Mouse (Mus musculus) layer of hippocampus, adult 8-10 months (tissue): ENCODE data around the gene Dock10. TPM values are rescaled to one million over a fixed set of nuclear protein-coding genes. Genes with fewer than 3 reads are reported as not detected.

ENCODE experiments used
- DNase-seq, 2 experiments: peaks; one replicate each; pipeline ENCODE4 v3.0.0; 2022; ENCODE audit warnings: low spot score in 2 of 2
- total RNA-seq, 4 experiments: library from RNA; stranded (reverse); gene quantifications; 2 replicates each; pipeline ENCODE4 v1.2.4; 2022

Dock10 gene
- total RNA-seq, 4 experiments from 2014 or later: 76.7 to 93.2 (median 85.1) TPM

DNA sequence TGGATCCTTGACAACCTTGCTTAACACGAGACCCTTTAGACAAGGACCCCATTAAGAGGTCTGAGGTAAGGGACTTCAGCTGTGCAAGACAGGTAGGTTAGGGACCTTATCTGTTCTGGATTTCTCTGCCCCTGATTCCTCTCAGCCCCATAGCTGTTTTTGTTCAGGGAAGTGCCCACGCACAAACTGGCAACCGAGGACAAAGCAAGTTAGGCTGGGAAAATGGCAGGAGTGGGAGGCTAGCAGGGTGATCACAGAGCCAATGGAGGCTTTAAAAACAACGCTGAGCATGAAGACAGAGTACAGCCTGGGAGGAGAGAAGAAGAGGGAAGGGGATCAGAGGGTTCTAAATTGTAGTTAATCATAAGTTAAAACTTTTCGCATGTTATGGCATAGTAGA lies 141.7 kb downstream of the Dock10 start:
- peak; percentile 38 to 40 for DNase-seq

DNA sequence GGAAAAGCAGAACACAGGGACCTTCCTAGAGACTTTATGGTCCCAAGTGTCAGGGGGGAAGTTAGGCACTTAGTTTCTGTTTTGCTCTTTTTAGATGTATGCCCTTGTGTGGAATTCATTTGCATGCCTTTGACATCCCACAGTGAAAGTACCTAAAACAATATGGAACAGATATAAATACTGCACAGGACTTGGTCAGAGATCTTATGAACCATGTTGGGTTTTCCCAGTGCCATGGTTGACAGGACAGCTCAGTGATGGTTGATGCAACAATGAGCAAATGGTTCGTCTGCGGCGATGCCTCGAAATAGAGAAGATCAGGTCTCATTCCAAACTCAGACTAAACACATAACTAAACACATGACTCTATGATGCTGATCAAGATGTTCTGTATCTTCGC lies 143.6 kb downstream of the Dock10 start:
- DNase-seq: no peak

- no peak for DNase-seq
These were observed 144.8 kb downstream of the Dock10 start for GRCm38 (mm10) chr1:80613395-80614011.

- DNase-seq: no peak
These were observed 150.8 kb downstream of the Dock10 start for GRCm38 (mm10) chr1:80607546-80607945.

DNA sequence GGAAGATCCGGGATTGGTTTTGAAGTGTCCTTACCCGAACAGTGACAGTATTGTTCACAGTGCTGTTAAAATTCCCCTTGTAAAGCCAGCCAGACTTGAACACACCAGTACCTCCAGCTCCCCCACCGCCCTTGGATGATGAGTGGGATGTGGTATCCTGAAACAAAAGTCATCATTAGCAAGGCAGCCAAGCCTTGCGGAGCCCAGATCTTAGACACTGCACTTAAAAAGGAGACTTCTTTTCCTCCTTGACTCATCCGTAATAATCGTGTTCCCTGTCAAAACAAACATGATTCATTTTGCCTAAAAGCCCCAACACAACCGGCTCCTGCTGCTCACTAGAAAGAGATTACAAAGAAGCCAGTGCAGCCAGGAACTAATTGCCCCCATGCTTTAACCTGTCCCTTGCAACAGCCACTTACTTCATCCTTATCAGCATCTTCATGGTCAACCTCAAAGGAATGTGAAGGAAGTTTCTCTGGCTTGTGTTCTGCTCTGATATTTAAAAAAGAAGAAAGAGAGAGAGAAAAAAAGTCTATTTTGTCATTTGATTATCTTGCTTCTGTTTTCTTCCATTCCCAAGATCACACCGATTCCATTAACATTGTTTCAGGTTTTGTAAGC lies 152.1 kb downstream of the Dock10 start:
- peak; percentile 31 to 37 for DNase-seq

- DNase-seq: no peak
These were observed 154.0 kb downstream of the Dock10 start for GRCm38 (mm10) chr1:80604332-80604731.

- DNase-seq: no peak
These were observed 155.2 kb downstream of the Dock10 start for GRCm38 (mm10) chr1:80603081-80603480.

- DNase-seq: peak in 1 of 2 experiments; percentile 14
These were observed 175.0 kb downstream of the Dock10 start for GRCm38 (mm10) chr1:80583281-80583680.

- peak; percentile 60 to 66 for DNase-seq
These were observed 176.1 kb downstream of the Dock10 start for GRCm38 (mm10) chr1:80582186-80582585.

- DNase-seq: no peak
These were observed 181.4 kb downstream of the Dock10 start for GRCm38 (mm10) chr1:80576898-80577297.

GRCm38 (mm10) chr1:80556446-80556845 lies 201.9 kb downstream of the Dock10 start:
- no peak for DNase-seq

- DNase-seq: no peak
These were observed 216.8 kb downstream of the Dock10 start for GRCm38 (mm10) chr1:80541522-80541921.

DNA sequence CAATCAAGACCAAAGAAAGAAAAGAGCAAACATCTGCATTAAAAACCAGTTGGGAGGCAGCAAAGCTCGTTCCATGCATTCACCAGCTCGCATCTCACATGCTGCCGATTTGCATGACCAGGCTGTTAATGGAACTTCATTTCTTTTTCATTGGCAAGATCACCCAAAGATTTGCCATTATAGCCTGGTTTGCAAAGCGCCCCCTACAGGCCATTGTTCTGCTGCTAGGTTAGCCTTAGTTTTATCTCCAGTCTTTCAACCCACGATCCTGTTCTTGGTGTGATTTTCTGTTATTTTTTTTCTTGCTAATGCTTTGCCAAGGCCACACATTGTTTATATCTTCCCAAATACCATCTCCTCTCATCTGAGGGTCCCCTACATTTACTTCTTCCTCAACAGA lies 236.1 kb downstream of the Dock10 start:
- DNase-seq: no peak

- no peak for DNase-seq
These were observed 237.9 kb downstream of the Dock10 start for GRCm38 (mm10) chr1:80520456-80520855.

DNA sequence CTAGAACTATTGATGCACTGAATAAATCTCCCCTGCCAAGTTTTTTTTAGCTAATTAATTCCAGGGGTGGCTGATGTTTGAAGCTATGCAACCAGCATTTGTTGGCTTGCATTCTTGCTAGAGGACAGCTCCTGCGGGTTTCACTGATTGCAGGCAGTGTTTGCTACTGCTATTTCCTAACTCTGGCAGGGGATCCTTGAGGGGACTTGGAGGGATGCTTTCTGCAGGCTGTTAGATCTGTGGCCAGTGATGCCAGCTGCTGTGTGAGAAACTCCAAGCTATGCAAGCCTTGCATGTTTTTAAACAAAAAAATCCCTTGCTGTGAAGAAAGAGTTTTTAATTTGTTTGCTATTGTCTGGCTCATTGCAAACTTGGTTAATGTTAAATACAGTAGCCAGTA lies 238.4 kb downstream of the Dock10 start:
- no peak for DNase-seq

GRCm38 (mm10) chr1:80515836-80516235 lies 242.5 kb downstream of the Dock10 start:
- DNase-seq: no peak

DNA sequence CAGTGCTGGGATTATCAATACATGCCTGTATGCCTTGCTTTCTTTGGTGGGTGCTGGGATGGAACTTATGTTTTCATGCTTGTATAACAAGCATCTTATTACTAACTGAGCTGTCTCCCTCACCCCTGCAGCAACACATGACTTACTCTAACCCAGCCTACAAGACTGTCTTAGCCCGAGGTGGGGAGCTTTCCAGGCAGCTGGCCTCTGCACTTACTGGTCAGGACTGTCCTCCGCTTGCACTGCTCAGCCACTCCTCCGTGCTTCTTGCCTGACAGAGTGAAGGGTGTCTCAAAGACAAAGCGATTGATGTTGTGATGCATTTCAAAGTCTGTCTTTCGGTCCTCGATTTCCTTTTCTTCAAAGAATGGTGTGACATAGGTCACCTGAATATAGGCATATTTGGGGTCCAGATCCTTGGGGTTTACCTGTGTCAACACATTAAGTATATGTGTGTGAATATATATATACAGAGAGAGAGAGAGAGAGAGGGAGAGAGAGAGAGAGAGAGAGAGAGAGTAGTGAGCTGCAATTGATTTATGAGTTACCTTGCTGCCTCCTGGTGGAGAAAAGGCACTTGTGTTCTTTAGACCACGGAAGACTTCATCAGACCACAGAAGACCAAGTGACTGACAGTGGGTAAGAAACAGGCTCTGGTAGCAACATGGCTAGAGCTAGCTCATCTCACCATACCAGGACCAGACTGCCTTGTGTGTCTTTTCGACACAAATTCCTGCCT lies 245.9 kb downstream of the Dock10 start:
- DNase-seq: no peak

DNA sequence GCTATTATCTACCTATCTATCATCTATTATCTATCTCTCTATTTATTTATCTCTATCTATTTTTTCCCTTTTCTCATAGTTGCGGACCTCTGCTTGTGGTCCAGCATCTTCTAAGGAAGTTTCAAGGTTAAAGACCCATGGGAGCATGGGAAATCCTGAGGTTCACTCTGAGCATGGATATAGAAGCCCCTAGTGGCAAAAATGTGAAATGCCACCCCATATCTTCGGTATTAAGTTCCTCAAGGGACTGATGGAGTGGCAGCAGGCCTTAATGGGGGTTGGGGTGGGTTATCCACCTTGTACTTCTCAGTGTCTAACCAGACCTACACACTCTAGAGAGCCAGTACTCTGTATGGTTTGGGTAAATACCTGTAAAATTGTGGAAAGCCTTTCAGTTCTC lies 253.6 kb downstream of the Dock10 start:
- no peak for DNase-seq

GRCm38 (mm10) chr1:80504081-80504480 lies 254.2 kb downstream of the Dock10 start:
- no peak for DNase-seq

GRCm38 (mm10) chr1:80502456-80503165 lies 255.7 kb downstream of the Dock10 start:
- no peak for DNase-seq

- DNase-seq: no peak
These were observed 259.1 kb downstream of the Dock10 start for GRCm38 (mm10) chr1:80499264-80499663.

DNA sequence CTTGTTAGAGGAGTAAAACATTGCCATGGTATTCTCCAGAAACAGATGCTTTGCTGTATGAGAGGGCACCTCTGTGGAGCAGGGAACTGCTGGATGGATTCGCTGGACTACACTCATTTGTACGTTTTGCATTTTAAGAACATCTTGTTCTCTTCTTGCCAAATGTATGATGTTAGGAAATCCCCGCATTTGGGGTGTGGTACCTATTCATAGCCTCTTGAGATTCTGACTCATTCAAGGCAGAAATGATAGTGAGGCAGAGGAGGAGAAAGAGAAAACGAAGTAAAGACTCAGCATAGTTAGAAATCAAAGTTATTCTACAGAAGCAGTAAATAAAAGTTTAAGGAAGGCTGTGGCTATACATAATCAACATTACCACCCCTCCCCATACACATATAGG lies 262.0 kb downstream of the Dock10 start:
- DNase-seq: no peak
